ENCODE assay signal across 8 mouse cellular contexts in the genomic region with DNA sequence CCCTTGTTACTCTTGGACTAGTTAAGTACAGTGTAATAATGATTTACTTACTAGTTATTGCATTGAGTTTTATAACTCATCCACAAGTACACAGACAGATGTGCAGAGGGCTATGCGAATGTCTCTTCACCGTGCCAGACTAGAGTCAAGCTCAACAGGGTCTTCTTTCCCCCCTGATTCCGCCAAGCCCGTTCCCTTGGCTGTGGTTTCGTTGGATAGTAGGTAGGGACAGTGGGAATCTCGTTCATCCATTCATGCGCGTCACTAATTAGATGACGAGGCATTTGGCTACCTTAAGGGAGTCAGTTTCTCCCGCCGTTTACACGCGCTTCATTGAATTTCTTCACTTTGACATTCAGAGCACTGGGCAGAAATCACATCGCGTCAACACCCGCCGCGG.
DNase-seq lines count a peak whose midpoint lies in the region; ATAC-seq and TF ChIP-seq lines count a peak whose summit lies in the region.
"Not testable (repeated sequence)": the region's sequence is repeated elsewhere in the genome, so short reads cannot be mapped to it uniquely, and the experiment has no call there.

No protein-coding gene starts in this region.

- not testable (repeated sequence) for H3K4me1 ChIP-seq in embryonic facial prominence, embryonic 10.5 days; hindbrain, embryonic 11.5 days (replicated peaks; ENCODE audit: control insufficient read depth, insufficient read depth, low read length); liver, embryonic 11.5 days (replicated peaks; ENCODE audit: control insufficient read depth, insufficient read depth, low read length)
- 0 out of 2 replicates have a peak, but pooled peaks cover 10% of the 10 kb centered on the region for H3K4me1 ChIP-seq in kidney, postnatal 0 days (replicated peaks; ENCODE audit: insufficient read depth, low read length)

- H3K36me3 ChIP-seq in embryonic facial prominence, embryonic 10.5 days (replicated peaks); hindbrain, embryonic 11.5 days (ENCODE audit: control insufficient read depth, insufficient read depth, low read length); kidney, postnatal 0 days (ENCODE audit: insufficient read depth, low read length); liver, embryonic 11.5 days (ENCODE audit: control insufficient read depth, insufficient read depth, low read length): not testable (repeated sequence)

- H3K27ac ChIP-seq in embryonic facial prominence, embryonic 10.5 days (replicated peaks); hindbrain, embryonic 11.5 days (ENCODE audit: low read depth, low read length); kidney, postnatal 0 days; liver, embryonic 11.5 days (ENCODE audit: low read depth, low read length): not testable (repeated sequence)

- H3K9me3 ChIP-seq in embryonic facial prominence, embryonic 10.5 days; hindbrain, embryonic 11.5 days (ENCODE audit: control insufficient read depth, low read length); kidney, postnatal 0 days (replicated peaks; ENCODE audit: low read length); liver, embryonic 11.5 days (ENCODE audit: control insufficient read depth, low read length): not testable (repeated sequence)

- not testable (repeated sequence) for H3K9ac ChIP-seq in hindbrain, embryonic 11.5 days (ENCODE audit: low read depth, low read length); kidney, postnatal 0 days (ENCODE audit: low read depth, low read length); liver, embryonic 11.5 days (ENCODE audit: low read depth, low read length)

- DNase-seq in CD4-positive helper T cell, adult 2 months (ENCODE audit: low read depth, low spot score), result peak; percentile 68
- peak; percentile 72 for DNase-seq in ZHBTc4 (ENCODE audit: low read depth, low spot score)
- DNase-seq in embryonic facial prominence, embryonic 10.5 days (ENCODE audit: low spot score), result peak; percentile 64
- peak; percentile 25 for DNase-seq in hindbrain, embryonic 11.5 days (ENCODE audit: low spot score)
- DNase-seq in kidney, postnatal 0 days (ENCODE audit: low spot score), result peak; percentile 35
- peak; percentile 74 for DNase-seq in liver, embryonic 11.5 days (ENCODE audit: low spot score)
- DNase-seq in neural tube, embryonic 10.5 days (ENCODE audit: extremely low spot score, low spot score), result peak; percentile 67
- peak; percentile 91 for DNase-seq in yolk sac, embryonic 10.5 days (ENCODE audit: low spot score)

- H3K4me3 ChIP-seq in embryonic facial prominence, embryonic 10.5 days; hindbrain, embryonic 11.5 days (ENCODE audit: low read depth, low read length); kidney, postnatal 0 days (replicated peaks; ENCODE audit: low read depth, low read length); liver, embryonic 11.5 days (ENCODE audit: low read depth, low read length): not testable (repeated sequence)

- not testable (repeated sequence) for H3K4me2 ChIP-seq in hindbrain, embryonic 11.5 days (replicated peaks; ENCODE audit: low read depth, low read length); kidney, postnatal 0 days (ENCODE audit: low read length); liver, embryonic 11.5 days

- not testable (repeated sequence) for H3K27me3 ChIP-seq in embryonic facial prominence, embryonic 10.5 days (replicated peaks; ENCODE audit: low read depth, poor library complexity, severe bottlenecking); hindbrain, embryonic 11.5 days (ENCODE audit: control insufficient read depth, insufficient read depth, low read length); kidney, postnatal 0 days (ENCODE audit: insufficient read depth, low read length); liver, embryonic 11.5 days (replicated peaks; ENCODE audit: control insufficient read depth, insufficient read depth, low read length)

- not testable (repeated sequence) for TF ChIP-seq CTCF in kidney, postnatal 0 days (IDR thresholded peaks at IDR 0.05; ENCODE audit: low read depth)

- WGBS in embryonic facial prominence, embryonic 10.5 days, result 57% methylated on average over 18 of the region's 18 CpGs
- 59% methylated on average over 18 of the region's 18 CpGs for WGBS in hindbrain, embryonic 11.5 days
- 36% methylated on average over 18 of the region's 18 CpGs for WGBS in kidney, postnatal 0 days
- WGBS in liver, embryonic 11.5 days, result 59% methylated on average over 18 of the region's 18 CpGs

- ATAC-seq in hindbrain, embryonic 11.5 days (ENCODE audit: low FRiP score); kidney, postnatal 0 days (replicated peaks; ENCODE audit: low FRiP score, low read depth); liver, embryonic 11.5 days (replicated peaks; ENCODE audit: low FRiP score): not testable (repeated sequence)

Comparison
In these comparisons a context has a peak if more than half of its experiments do, and no peak if none do; other contexts are left out.
1. DNase-seq: peak in every context shown above with its lines; median percentile 91 in yolk sac, embryonic 10.5 days; 74 in liver, embryonic 11.5 days; 72 in ZHBTc4; 68 in CD4-positive helper T cell, adult 2 months; 67 in neural tube, embryonic 10.5 days; 64 in embryonic facial prominence, embryonic 10.5 days; 35 in kidney, postnatal 0 days; 25 in hindbrain, embryonic 11.5 days.